Mouse (Mus musculus) monocyte, adult 2 months (primary cell): ENCODE results near the gene Zfand5.
"Not testable (repeated sequence)": the region's sequence is repeated elsewhere in the genome, so short reads cannot be mapped to it uniquely, and the experiment has no call there.

Experiments
- DNase-seq, 2 experiments: peaks; one replicate each; pipeline ENCODE4 v3.0.0; 2022; ENCODE audit warnings: low spot score in 2 of 2, low read depth in 1 of 2

Gene Zfand5

GRCm38 (mm10) chr19:21271741-21272654 lies at the start of gene Zfand5:
Zfand5 (plus strand) TSS chr19:21272278.
- DNase-seq = peak; percentile 95 to 99

DNA sequence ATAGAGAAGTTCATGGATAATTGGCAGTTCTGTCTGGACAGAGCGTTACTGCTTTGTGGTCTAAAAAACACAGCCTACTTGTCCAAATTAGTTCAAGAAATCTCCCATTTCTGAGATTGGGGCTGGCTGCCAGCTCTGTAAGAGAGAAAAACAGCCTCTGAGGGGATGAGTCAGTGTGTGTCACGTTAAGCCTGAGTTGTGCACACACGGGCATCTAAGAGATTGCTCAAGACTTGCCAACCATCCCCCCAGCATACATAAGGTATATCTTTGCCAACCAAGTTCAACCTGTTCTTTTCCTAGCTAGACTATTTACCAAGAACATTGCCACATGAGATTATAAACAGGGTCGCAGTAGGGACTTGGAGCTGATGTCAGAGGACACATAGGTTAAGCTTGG lies 44.9 kb upstream of the Zfand5 start:
- DNase-seq = no peak

- DNase-seq = no peak
These were observed 44.3 kb upstream of the Zfand5 start for GRCm38 (mm10) chr19:21227754-21228153.

DNA sequence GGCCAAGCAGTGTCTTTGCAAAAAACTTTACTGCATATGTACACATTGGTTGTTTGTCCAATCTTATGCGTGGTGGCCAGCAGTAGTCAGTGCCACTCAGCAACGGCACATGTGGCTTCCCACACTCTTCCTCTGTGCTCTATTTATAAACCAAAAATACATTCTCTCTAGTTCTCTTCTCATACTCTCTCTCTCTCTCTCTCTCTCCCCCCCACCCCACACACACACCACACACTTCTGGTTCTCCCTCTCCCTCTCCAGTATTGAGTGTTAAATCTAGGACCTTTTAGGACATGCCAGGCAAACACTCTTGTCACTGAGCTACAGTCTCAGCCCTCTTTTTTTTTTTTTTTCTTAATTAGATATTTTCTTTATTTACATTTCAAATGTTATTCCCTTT lies 23.3 kb upstream of the Zfand5 start:
- not testable (repeated sequence) for DNase-seq

- DNase-seq = no peak
These were observed 18.2 kb upstream of the Zfand5 start for GRCm38 (mm10) chr19:21253846-21254245.

DNA sequence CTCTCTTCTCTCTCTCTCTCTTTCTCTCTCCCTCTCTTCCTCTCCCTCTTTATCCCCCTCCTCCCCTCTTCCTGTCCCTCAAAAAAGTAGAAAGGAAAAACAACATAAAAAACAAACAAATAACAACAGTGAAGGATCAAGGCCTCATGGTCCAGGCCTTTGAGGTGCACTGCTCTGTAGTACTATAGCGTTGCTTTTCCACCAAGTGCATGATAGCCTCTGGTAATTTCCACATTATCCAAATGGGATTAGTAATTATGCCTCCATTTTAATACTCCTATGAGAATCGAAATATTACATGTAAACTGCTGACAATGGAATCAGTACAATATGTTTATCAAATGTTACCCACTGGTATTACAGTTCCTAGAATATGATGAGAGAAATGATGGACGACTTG lies 16.2 kb upstream of the Zfand5 start:
- no peak for DNase-seq

DNA sequence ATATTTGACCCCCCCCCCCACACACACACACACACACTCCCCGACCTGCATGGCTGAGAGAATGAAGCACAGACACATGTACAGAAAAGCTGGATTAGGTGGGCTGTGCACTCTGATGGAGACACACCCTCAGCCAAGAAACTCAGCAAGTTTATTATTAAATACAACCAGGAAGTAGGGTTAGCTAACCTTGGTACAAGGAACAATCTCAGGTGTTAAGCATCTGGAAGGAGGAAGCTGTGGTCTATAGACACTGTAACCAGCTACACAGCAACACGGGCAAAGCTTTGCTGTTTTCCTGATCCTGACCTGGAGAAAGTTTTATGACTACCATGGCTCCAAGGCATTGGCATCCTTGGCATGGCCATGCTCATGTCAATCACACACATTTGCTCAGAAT lies 12.6 kb upstream of the Zfand5 start:
- DNase-seq = no peak

GRCm38 (mm10) chr19:21260280-21260679 lies 11.8 kb upstream of the Zfand5 start:
- DNase-seq = no peak

DNA sequence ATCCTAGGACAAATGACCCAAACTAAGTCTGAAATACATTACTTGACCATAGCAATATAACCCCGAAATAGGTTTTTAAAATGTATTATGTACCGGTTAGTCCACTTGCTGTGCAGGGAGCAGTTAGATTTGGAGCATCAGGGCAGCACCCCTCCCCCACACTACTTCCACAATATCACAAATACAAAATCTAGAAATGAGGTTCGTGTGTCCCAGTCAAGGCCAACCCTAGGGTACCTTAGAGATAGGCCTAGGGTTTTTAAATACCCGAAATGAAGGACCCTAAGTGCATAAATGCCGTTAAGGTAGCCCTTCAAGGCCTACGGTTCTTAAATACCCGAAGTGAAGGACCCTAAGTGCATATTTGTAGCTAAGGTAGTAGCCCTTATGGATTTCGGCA lies 892 bp upstream of the Zfand5 start:
- peak in 1 of 2 experiments; percentile 2 for DNase-seq

GRCm38 (mm10) chr19:21272655-21273284 lies 692 bp downstream of the Zfand5 start:
- DNase-seq = peak; percentile 21 to 42

GRCm38 (mm10) chr19:21273440-21273839 lies 1.4 kb downstream of the Zfand5 start:
- DNase-seq = no peak

- peak; percentile 5 to 53 for DNase-seq
These were observed 2.1 kb downstream of the Zfand5 start for GRCm38 (mm10) chr19:21274181-21274591.

DNA sequence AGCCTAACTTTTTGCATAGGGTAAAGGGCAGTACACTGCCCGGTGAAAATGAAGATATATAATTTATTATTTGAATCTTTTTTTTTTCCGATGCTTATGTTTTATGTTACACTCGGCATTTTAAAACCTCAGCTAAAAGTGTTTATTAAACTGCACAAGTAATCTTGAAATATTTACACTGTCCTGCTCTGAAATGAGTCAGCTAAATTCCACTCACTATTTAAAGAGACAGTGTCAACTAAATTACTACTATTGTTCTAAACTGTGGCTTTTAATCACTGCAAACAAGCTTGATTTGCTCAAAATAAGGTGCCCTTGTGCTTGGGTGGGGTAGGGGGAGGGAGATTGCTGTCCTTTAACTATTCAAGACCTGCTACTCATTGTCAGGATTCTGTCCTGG lies 2.6 kb downstream of the Zfand5 start:
- no peak for DNase-seq

GRCm38 (mm10) chr19:21276317-21276716 lies 4.2 kb downstream of the Zfand5 start:
- DNase-seq = no peak

DNA sequence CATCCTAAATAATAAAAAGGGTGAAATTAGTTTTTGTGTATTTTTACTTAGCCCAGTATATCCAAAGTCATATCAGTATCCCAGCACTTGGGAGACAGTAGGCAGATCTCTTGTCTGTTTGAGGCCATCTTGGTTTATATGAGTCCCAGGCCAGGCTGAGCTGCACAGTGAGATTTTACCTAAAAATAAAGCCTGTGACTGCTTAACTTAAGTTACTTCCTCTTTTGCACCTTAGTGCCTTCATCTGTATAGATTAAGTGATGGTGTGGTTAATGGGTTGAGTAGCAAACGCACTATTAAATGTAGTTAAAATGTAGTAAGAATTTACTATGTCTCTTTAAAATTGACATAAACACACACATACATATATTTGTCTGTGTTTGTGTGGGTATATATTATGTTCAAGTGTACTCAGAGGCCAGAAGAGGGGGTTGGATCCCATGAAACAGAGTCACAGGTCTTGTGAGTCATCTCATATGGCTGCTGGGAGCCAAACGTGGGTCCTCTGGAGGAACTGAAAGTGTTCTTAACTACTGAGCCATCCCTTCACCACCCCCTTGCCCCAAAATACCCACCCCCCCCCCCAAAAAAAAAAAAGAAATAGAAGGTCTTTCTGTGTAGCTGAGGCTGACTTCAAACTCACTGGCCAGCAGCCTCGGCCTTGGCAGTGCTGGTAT lies 14.5 kb downstream of the Zfand5 start:
- no peak for DNase-seq

DNA sequence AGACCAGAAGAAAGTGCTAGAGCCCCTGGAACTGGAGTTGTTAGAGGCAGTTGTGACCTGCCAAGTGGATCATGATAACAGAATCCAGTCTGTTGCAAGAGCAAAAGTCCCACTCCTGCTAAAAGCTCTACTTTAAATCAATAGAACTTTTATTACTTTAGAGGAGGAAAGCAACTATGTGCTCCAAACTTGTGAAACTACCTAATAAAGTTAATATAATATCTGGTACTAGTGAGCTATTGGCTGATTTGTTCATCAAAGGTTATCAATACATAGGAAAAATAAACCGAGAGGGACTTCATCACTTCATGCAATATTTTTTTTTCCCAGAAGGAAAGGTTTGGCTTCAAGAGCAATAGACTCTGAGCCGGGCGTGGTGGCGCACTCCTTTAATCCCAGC lies 25.3 kb downstream of the Zfand5 start:
- no peak for DNase-seq

DNA sequence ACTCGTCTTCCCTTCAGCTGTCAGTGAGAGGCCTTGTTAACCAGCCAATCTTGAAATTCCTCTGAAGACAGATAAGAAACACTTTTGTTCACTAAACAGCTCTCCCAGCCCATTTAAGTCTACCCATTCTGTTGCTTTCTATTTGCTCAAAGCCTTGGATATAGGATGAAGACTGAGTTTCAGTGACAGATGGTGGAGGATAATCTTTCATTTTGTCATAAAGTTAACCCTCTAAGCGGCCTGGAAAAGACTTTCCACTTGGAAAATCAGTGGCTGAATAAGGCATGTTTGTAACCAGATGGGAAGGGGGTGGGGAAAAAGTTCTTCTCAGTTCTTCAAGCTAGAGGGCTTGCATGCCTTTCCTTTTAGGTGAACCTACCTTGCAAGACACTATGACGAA lies 29.7 kb downstream of the Zfand5 start:
- DNase-seq = no peak

DNA sequence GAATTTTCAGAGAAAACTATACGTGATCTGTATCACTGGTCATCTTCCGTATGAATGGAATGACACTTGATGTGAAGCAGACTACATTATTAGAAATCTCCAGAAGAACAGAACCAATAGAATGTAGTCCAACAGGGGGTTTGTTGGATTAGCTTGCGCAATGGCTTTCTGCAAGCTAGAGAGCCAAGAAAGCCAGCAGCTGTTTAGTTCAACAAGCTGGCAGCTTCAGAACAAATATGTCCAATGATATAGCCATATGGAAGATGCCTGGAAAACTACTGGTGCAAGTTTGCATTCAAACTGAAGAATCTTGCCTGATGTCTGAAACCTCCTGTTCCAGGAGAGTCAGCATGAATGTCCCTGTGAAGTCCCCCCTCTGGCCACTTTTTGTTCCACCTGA lies 35.7 kb downstream of the Zfand5 start:
- no peak for DNase-seq

DNA sequence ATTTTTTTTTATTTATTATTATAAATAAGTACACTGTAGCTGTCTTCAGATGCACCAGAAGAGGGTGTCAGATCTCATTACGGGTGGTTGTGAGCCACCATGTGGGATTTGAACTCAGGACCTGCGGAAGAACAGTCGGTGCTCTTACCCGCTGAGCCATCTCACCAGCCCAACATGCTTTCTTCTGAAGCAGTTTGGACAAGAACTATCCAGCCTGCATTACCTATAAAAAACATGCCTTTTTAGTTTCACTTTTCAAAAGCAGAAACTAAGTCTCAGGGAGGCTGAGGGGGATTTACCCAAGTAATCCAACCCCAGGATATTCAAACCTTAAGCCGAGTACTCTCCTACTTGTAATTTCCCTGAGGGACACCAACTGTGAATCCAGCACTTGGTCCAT lies 38.3 kb downstream of the Zfand5 start:
- not testable (repeated sequence) for DNase-seq

GRCm38 (mm10) chr19:21315701-21316100 lies 43.6 kb downstream of the Zfand5 start:
- DNase-seq = no peak

DNA sequence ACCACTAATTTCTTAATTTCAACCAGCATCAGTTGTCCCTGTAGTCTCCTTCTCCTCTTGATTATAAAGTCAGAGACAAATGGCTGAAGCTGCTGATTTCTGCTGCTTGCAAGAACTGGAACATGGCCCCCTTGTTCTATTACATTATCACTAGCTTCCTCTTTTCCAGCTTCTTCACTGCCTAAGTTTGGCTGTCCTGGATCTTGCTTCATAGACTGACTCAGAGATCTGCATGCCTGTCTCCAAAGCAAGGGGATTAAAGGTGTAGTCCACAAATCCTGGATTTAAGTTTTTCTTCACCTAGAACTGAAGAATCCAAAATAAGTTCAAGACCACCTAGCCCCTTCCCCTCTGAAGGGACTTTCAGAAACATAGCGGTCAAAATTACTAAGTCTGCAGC lies 47.5 kb downstream of the Zfand5 start:
- no peak for DNase-seq

DNA sequence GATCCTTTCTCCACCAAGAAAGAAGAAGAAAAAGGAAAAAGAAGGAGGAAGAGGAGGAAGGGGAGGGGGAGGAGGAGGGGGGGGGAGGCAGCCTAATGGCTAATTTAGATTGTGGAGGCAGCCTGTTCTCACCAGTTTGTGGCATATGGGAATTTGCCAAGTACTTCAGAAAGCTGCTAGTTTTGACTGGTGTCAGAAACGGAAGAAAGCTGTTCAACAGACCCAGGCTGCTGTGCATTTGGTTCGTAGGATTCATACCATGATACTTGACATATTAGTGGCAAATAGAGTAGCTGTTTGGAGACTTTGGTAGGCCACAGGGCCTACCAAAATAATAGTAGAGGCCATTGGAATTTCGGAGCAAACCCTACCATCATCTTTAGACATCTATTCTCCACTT lies 53.3 kb downstream of the Zfand5 start:
- DNase-seq = no peak
